Mouse (Mus musculus) MEL (cell line): ENCODE measurements at regions not wholly inside any gene's neighbourhood (a gene's known extent, or its start where the extent isn't known, plus 50 kb on each side); places are given as distances from the start of the nearest gene placed in this dataset.
"Not testable (repeated sequence)": the region's sequence is repeated elsewhere in the genome, so short reads cannot be mapped to it uniquely, and the experiment has no call there.

Experiments used
- DNase-seq: peaks from one replicate; pipeline ENCODE4 v3.0.0; 2011; ENCODE audit warnings: low read depth, low spot score
- H3K27ac ChIP-seq: 2 replicates; pipeline ENCODE4 v1.5.1; 2012; ENCODE audit warnings: low read depth, mild to moderate bottlenecking, control low read depth, low read length, moderate library complexity; ENCODE audit not compliant: control insufficient read depth
- H3K27me3 ChIP-seq, 2 experiments: fragments of 150-350 bp in 1 of 2; sonication (generic) in 1 of 2; 2 replicates each; pipeline ENCODE4 v1.6.1; 2012; ENCODE audit warnings: low read length in 2 of 2, mild to moderate bottlenecking in 2 of 2, improper control_type of control experiment in 1 of 2, moderate library complexity in 1 of 2; ENCODE audit not compliant: insufficient read depth in 2 of 2, control insufficient read depth in 1 of 2
- H3K36me3 ChIP-seq, 2 experiments: 2 replicates each; pipeline ENCODE4 v1.6.1; 2012 to 2014; ENCODE audit warnings: low read length in 2 of 2, improper control_type of control experiment in 1 of 2, inconsistent platforms in 1 of 2, mild to moderate bottlenecking in 1 of 2; ENCODE audit not compliant: insufficient read depth in 2 of 2, control insufficient read depth in 1 of 2
- H3K4me1 ChIP-seq, 2 experiments: fragments of 150-350 bp in 1 of 2; sonication (generic) in 1 of 2; 2 replicates each; pipeline ENCODE4 v1.6.1; 2012; ENCODE audit warnings: low read length in 2 of 2, improper control_type of control experiment in 1 of 2, mild to moderate bottlenecking in 1 of 2; ENCODE audit not compliant: insufficient read depth in 2 of 2, control insufficient read depth in 1 of 2
- H3K4me3 ChIP-seq, 2 experiments: fragments of 150-350 bp in 1 of 2; sonication (generic) in 1 of 2; 2 replicates each; pipeline ENCODE4 v1.5.1; 2012; ENCODE audit warnings: low read depth in 2 of 2, low read length in 2 of 2, mild to moderate bottlenecking in 2 of 2, moderate library complexity in 2 of 2, control low read depth in 1 of 2, improper control_type of control experiment in 1 of 2; ENCODE audit not compliant: control insufficient read depth in 1 of 2, insufficient read depth in 1 of 2
- H3K79me2 ChIP-seq: 2 replicates; pipeline ENCODE4 v1.6.1; 2012; ENCODE audit warnings: mild to moderate bottlenecking, low read length, moderate library complexity; ENCODE audit not compliant: control insufficient read depth, poor library complexity, insufficient read depth
- H3K9ac ChIP-seq: 2 replicates; pipeline ENCODE4 v1.6.1; 2012; ENCODE audit warnings: low read depth, mild to moderate bottlenecking, control low read depth, low read length, moderate library complexity; ENCODE audit not compliant: control insufficient read depth, poor library complexity, severe bottlenecking
- H3K9me3 ChIP-seq: fragments of 150-350 bp; sonication (generic); replicated peaks from 2 replicates; pipeline ENCODE4 v1.6.1; 2012; ENCODE audit warnings: mild to moderate bottlenecking, low read length, improper control_type of control experiment, moderate library complexity; ENCODE audit not compliant: insufficient read depth
- CTCF ChIP-seq, 3 experiments: IDR thresholded peaks in 2 of 3; conservative IDR thresholded peaks in 1 of 3; 2 replicates each; pipeline ENCODE4 v1.5.1; 2011 to 2012; ENCODE audit warnings: low read length in 3 of 3, low read depth in 2 of 3, mild to moderate bottlenecking in 2 of 3, improper control_type of control experiment in 1 of 3, inconsistent platforms in 1 of 3, mixed read lengths in 1 of 3, moderate library complexity in 1 of 3; ENCODE audit not compliant: control insufficient read depth in 1 of 3, insufficient read depth in 1 of 3, poor library complexity in 1 of 3, severe bottlenecking in 1 of 3
- MAFK ChIP-seq: IDR thresholded peaks from 2 replicates; pipeline ENCODE4 v1.6.1; 2011; ENCODE audit warnings: low read depth, mild to moderate bottlenecking, low read length, improper control_type of control experiment, borderline replicate concordance
- MAX ChIP-seq: IDR thresholded peaks from 2 replicates; pipeline ENCODE4 v1.6.1; 2011; ENCODE audit warnings: low read length, improper control_type of control experiment
- RCOR1 ChIP-seq: IDR thresholded peaks from 2 replicates; pipeline ENCODE4 v1.6.1; 2012; ENCODE audit warnings: low read depth, mild to moderate bottlenecking, inconsistent platforms, low read length, improper control_type of control experiment
- SMC3 ChIP-seq: IDR thresholded peaks from 2 replicates; pipeline ENCODE4 v1.6.1; 2011; ENCODE audit warnings: low read depth, low read length, improper control_type of control experiment

DNA sequence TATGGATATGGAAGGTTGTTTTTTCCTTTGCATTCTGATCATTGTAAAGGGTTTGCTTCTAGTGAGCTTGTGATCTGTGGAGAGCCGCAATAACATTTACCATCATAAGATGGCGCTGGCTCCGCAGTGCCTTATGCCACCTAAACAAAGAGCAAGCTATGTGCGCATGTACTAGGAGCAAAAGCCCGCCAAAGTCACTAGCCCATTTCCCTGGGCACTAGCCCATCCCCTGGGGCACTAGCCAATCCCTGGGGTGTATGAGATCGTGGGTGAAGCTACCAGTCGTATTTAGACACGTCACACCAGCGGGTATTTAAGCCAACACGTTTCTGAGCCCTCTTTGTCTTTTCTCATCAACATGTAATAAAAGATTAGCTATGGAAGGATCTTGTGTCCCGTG is 59.0 kb upstream of the Smco4 start:
- H3K27ac ChIP-seq, H3K36me3 ChIP-seq, H3K4me3 ChIP-seq, H3K27me3 ChIP-seq, H3K9ac ChIP-seq, H3K79me2 ChIP-seq, H3K9me3 ChIP-seq, H3K4me1 ChIP-seq: not testable (repeated sequence)
- peak; percentile 18 for DNase-seq
- TF ChIP-seq SMC3 (0 out of 2 replicates have a peak, but pooled peaks have one; percentile 18), CTCF (IDR thresholded peaks at IDR 0.05 in 2 of 3, conservative IDR thresholded peaks at IDR 0.05 in 1 of 3; ENCODE audit: control insufficient read depth in 1 of 3, insufficient read depth in 1 of 3, low read depth in 2 of 3, low read length in 3 of 3, poor library complexity in 1 of 3, severe bottlenecking in 1 of 3) (peak in 2 of 3 experiments; percentile 4 to 25; a peak in 4 of 6 replicates)

DNA sequence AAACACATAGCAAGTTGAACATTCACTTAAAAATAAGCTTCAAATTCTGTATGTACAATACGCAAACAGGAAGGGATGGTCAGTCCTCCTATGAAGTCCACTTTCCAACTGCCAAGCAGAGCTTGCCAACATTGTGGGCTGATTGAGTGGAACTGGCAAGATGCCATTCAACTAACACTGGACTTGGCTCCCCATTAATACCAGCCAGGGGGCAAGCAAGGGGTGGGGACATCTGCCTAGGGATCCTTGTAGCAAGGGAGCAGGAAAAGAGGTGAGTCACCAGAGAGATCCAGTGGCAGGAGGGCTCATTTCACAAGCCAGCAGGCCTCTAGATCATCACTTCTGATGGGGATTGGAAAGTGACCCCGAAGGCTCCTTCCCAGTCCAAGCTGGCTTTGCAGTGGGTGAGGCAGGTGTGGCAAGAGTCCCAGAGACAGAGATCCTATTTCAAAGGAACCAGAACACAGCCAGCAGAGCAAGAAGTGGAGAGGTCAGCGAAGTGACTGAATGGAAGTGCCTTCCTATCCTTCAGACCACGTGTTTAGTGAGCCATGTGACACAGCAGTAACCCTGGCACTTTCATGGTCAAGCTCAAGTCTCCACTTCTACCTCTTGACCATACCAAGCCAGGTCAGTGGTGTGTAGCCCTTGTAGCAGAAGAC is 53.8 kb upstream of the Smco4 start:
- peaks cover 0 to 4% of the 10 kb centered on the region in 2 experiments; a peak in 1 of 4 replicates for H3K27me3 ChIP-seq
- TF ChIP-seq MAFK = no peak
- H3K79me2 ChIP-seq = no peaks in the 10 kb centered on the region
- no peak overlapping the region for H3K4me3 ChIP-seq
- no peaks in the 10 kb centered on the region for H3K9me3 ChIP-seq
- no peaks in the 10 kb centered on the region for H3K36me3 ChIP-seq
- H3K4me1 ChIP-seq = no peaks in the 10 kb centered on the region
- H3K9ac ChIP-seq = no peak overlapping the region
- no peak for DNase-seq
- no peak overlapping the region for H3K27ac ChIP-seq

GRCm38 (mm10) chr9:15442131-15442530 is 51.1 kb upstream of the Smco4 start:
- TF ChIP-seq MAX (no peak), RCOR1 (no peak)
- TF ChIP-seq, all 39 proteins: peak for 0
- Histone ChIP-seq H3K4me1 (no peaks in the 10 kb centered on the region), H3K27me3 (peaks cover 0 to 2% of the 10 kb centered on the region in 2 experiments; a peak in 1 of 4 replicates), H3K9me3 (no peaks in the 10 kb centered on the region), H3K36me3 (no peaks in the 10 kb centered on the region), H3K4me3 (no peak overlapping the region), H3K9ac (no peak overlapping the region), H3K27ac (no peak overlapping the region), H3K79me2 (no peaks in the 10 kb centered on the region)
- DNase-seq = no peak
